Mouse (Mus musculus) mature B cell (primary cell): ENCODE measurements around the gene Phactr4.

Experiments
- in situ Hi-C: fragments of 300-500 bp; cut with MboI; formaldehyde crosslinking; loops from 2 replicates; pipeline ENCODE4 v1.14.3; 2019

The Phactr4 gene

DNA sequence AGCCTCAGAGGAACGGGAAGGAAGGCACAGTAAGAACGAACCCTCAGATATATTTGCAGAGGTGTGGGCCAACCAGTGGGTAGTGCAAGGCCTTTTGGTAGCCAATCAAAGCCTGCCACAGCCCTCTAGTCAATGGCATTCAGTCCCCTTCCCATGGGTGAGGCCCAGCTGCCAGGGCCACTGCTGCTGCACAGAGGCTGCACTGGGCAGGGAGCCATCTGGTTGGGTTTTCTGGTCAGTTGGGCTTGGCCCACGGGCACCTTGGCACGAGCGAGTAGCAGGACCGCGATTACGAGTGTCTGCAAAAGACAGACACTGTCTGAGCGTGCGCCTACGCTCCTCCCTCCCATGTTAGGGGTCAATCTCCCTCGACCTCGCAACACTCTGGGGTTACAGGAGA, 83.3 kb downstream of the Phactr4 start:
- in situ Hi-C loops: no loop called here

DNA sequence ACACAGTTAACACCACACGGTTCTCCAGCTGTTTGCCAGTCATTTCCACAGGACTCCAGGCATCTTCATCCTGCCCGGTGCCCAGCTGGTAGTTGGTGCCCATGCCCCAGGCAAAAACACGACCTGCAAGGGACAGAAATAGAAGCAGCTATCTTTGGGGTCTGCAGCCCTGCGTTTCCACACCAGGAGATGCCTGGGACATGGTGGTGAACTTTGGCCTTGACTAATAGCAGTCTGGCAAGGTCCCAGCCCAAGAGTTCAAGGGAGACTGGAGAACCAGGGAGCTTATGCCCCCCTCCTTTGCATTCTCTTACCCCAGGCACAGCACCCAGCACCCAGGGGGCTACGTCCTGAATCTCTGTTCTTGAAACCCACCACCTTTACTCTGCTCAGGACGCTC, 89.4 kb downstream of the Phactr4 start:
- in situ Hi-C loops: no loop called here

DNA sequence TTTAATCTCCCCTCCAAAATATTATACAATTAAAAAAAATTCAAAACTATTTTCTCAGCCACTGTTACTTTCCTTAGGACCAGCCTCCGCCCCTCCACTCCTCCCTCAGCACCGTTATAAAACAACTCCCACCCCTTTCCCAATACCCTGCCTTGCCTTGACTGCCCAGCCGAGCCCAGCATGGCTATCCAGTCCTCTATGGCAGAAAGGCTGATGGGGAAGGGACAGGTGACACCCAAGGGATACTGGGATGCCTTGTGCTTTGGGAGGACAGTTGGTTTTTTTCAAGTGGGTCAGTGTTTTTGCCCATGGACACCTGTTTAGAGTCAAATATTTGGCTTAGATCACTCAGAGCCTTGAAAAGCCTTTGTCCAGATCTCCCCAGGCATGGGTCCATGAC, 90.3 kb downstream of the Phactr4 start:
- in situ Hi-C loops: no loop called here

DNA sequence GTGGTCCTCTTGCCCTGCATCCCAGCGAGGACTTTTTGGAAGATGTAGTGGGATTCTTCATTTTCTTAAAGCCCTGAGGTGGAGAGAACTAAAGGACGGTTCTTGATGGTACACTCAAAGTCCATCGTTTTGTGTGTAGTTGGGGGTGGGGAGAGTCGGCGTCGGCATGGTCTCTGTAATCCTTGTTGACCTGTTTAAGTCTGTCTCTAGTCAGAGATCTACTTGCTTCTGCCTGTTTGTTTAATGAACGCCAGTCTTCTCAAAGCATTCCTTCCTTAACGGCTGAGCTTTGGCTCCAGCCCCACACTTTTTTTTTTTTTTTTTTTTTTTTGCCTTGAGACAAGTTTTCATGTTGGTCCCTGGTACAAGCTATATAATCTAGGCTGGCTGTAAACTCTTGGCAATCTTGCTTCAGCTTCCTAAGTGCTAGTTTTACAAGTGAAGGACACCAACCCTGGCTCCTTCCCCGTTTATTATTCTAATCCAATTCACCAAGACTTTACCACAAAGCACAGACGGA, 92.4 kb downstream of the Phactr4 start:
- in situ Hi-C loops: no loop called here

DNA sequence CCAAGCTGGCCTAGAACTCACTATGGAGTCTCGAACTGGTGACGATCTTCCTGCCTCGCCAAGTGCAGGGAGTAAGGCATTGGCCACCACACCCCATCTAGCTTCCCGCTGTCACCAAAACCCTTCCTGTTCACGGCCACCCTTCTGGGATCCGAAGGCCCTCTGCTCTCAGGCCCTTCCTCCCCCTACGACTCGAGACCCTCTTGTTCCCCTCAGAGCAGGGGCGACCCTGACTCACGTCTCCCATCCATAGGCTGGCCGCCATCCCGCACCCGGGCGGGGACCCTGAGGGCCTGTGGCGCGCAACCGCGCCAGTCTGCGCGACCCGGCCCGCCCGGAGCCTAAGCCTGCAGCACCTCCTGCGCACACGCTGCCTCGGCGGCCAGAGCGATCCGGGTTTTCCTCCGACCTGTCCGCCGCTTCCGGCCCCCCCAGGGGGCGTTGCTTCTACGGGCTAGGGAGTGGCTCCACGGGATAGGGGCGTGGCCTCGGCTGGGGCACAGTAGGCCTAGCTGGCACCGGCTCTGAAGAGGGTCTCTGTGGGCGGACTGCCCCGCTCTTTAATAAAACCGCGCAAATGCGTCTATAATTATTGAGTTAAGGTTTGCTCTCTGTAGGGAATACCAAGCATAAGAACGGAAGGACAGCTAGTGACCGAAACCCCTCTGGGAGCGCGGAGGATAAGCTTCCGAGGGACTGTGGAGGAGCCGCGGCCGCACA, 93.0 kb downstream of the Phactr4 start, which contains the start of gene Trnau1ap:
Gene Trnau1ap, minus strand, starts transcription at position 424 of the 720 bp plus-strand sequence.
- in situ Hi-C loops: no loop called here

DNA sequence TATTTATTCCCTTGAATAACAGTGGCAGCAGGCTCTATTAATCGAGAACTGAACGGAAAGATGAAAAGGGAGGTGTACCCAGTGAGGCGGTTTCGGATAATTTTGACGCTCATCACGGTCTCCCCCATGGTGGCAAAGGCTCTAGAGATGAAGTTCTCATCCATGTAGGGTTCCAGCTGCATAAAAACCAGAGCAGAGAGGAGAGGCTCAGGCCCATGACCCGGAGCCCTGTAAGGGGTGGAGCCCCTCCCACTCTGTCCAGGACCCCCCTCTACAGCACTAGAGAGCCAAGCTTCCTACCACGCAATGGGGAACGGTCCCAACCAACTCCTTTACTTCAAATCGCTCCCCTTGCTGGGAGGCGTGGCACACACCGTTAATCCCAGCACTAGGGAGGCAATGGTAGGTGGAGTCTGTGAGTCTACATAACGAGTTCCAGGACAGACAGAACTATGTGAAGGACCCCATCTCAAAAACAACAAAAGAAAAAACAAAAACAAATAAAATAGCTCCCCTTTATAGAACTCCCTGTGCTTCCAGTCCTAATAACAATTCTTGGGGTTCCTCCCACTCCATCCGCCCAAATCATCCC, 93.8 kb downstream of the Phactr4 start:
- in situ Hi-C loops: no loop called here

DNA sequence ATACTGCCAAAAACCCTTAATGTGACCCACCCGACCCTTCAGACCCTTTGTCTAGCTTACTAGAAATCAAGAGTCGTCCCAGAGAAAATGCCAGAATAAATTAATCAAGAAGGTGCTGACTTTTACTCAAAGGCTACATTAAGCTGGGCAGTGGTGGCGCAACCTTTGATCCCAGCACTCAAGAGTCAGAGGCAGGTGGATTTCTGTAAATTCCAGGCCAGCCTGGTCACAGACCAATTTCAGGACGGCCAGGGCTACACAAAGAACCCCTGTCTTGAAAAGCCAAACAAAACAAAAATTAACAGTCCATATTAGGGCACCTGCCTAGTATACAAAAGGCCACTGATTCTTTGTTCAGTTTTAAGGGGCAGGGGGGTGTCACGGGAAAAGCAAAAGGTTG, 95.8 kb downstream of the Phactr4 start:
- in situ Hi-C loops: no loop called here

DNA sequence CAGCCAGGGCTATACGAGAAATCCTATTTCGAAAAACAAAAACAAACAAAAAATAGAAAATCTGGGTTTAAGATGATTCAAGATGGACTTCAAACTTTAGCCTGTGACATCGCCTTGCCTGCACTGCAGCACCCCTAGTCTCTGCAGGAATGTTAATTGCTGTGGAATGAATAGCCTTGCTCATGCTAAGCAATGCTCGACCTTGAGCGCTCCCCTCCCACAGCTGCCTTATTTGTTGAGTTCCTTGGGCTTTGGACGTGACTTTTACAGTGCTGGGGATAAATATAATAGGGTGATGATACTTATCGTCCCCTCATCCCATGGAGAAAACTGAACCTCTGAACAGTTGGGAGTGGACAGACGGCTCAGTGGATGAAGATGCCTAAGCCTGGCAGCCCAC, 106.6 kb downstream of the Phactr4 start:
- in situ Hi-C loops: no loop called here

DNA sequence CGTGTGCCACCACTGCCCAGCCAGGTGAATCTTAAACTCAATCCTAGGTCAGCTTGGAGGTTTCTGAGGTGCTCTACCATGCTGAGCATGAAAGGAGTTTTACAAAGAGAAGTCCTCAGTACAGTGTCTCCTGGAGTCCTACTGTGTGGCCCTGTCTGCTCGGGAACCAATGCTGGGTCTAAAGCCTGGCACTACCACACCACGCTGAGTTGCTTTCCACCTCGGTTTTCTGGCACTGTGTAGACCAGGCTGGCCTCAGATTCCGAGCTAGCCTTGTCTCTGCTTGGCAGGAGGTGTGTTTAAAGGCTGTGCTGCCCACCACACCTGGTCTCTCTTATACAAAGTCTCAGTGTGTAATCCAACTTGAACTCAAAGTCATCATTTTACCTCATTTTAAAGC, 109.7 kb downstream of the Phactr4 start:
- in situ Hi-C loops: no loop called here

DNA sequence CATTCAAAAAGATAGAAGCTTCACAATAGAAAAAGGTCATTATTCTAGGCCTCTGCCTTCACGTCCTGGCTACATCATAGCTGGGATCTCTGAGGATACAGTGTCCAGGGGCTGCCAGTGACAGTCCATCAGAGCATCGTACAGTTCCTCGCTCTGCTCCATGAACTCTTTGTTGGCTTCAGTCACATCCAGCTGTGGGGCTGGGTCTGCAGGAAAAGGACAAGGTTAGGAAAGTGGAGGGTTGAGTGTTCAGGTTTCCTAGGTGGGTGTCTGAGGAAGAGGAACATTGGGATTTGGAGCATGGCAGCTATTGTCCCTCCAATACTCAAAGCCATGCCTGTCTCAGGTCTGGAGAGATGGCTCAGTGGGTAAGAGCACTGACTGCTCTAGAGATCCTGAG, 110.5 kb downstream of the Phactr4 start:
- in situ Hi-C loops: no loop called here

DNA sequence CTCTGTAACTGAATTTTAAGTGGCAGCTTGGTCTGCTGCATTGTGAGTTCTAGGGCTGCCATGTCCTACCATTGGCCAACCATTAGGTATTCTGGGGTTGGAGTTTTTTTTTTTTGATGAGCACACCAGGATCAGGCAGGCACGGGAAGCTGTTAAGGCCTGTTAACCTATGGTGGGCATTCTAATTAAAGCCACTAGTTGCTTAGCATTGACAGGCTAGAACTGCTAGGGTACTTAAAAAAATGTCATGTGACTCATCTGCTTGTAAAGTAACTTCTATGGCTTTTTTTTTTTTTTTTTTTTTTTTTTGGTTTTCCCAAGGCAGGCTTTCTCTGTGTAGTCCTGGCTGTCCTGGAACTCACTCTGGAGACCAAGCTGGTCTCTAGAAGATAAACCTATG, 111.1 kb downstream of the Phactr4 start:
- in situ Hi-C loops: no loop called here

DNA sequence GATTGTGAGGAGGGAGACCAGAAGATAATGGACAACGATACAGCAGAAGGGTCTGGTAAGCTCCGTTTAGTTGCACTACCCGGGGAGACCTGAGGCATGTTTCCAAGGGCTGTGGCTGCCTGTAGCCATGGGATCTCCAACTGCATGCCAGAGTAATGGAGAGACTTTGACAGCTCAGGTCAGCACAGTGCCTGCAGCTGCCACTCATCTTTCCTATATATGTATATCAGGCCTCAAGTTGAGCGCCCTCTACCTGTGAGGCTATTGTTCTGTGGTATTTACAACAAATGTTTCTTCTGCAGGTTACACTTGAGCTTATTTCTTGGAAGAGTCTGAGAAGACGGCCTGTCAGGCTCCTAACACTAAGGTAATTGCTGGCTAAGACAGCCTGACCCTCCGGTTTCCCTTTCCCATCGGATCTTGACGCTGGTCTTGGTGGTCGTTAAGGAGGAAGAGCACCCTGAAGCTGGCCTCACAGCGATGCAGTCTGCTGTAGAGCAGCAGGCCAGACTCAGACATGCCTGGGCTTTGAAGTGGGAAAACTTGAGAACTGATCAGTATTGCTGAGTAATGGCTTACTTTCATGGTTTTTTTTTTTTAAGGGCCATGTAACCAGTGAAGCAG, 112.3 kb downstream of the Phactr4 start:
- in situ Hi-C loops: no loop called here

DNA sequence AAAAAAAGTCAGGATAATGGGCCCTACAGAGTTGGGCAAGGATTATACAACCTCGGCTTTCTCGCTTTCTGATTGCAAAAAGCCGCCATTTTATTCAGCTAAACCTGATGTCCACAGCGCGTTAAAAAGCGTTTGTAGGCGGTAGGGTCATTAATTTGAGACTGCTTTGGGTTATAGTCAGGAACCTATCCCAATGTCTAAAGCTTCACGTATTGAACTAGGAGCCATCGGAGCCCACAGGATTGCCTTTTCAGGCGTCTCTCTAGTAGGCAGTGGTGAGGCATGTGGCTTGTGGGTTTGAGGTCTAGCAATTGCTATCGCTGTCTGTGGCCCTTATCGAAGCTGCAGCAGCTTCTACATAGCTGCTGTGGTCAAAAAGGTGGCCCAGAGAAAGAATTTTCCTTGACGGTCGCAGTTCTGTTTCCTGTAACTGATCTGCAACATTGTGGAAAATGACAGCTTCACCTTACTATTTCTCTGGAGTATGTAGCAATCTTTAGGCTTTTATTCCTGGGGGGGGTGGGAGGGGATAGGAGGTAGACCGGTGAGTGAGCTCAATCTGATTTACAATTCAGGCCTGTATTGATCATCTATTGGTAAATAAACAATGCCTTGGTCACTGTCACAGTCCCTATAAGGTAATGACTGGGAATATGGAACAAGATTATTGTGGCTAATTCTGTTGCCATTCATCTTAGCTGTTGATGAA, 113.0 kb downstream of the Phactr4 start:
- in situ Hi-C loops: no loop called here

DNA sequence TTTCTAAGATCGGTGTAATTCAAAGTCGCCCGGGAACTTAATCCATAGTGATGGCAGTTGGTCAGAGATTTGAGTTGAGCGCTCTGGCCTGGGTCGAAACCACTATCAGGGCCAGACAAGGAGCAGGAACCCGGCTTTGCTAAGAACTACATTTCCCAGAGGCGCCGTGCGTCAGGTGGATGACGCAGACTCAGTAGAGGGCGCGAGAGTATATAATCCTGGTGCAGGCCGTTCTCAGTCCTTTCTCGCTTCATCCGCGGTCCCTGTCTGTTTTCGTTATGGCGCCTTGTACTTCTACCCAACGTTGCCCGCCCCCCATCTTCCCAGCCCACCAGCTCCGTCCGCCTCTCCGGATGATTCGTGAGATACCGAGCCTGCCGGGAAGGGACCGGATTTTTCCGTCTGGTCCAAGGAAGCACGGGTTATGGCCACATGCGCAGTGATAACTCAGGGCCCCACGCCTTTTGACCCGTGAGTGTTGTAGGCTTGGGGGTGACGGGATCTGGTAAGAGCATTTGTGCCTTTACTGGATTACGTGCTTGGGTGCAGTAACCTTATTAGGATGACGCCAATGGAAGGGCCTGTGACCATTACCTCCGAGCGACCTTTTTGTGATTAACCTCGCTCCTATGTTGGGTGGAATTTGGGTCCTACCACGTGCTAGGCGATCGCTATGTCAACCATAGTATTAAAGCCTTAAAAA, 113.7 kb downstream of the Phactr4 start:
- in situ Hi-C loops: no loop called here

DNA sequence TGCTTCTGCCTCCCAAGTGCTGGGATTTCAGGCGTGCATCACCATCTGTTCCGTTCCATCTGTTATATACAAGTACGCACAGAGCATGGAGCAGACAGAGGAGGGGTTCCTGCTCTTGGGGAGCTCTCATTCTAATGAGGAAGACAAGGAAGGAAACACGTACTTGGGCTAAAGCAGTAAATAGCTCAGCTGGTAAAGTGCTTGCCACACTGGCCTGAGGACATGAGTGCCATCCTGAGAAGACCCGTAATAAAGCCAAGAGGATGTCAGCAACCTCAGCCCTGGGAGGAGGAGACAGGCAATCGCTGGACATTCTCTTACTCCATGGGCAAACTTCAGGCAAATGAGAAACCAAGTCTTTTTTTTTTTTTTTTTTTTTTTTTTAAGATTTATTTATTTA, 116.3 kb downstream of the Phactr4 start:
- in situ Hi-C loops: no loop called here
